Mouse (Mus musculus): ENCODE measurements around the gene Ube2j1.

- TF ChIP-seq CTCF (IDR thresholded peaks at IDR 0.05; ENCODE audit: low read depth, low read length) = no peak
- TF ChIP-seq POLR2A (IDR thresholded peaks at IDR 0.05; ENCODE audit: extremely low read depth, insufficient read depth, low read length) = no peak
These were observed 2.1 kb upstream of the Ube2j1 start for GRCm38 (mm10) chr4:33029104-33029503.
